In the genomic region with DNA sequence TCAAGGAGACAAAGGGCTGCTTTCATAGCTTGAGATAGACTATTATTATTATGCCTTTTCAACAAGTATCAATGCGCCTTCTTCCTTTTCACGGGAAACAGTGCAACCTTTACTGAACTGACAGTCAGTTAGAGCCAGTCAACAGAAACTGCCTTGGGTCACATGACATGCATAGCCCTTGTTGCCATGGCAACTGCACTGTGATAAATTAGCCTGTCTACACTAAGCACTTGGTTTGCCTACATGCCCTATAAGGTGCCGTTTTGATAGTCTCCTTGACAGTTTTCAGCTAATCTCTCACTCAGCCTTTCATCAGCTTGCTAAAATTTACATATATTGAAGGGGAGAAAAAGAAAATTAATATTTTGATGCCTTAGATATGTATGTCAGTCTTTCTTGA, we compare ENCODE assay signal across 10 mouse cellular contexts.
A peak's percentile ranks its signal among the peaks of the same experiment; 100 is the strongest.
DNase-seq lines count a peak whose midpoint lies in the region; ATAC-seq lines count a peak whose summit lies in the region.
"Had no signal": no experiment of that assay in that cellular context is flagged by ENCODE, and none has a peak within 500 bp of the region (broad histone marks: within the 10 kb centered on the region; RNA-seq: fewer than 3 reads in every experiment).

No protein-coding gene starts in this region.

- no peaks in the 10 kb centered on the region for H3K27me3 ChIP-seq in hindbrain, embryonic 15.5 days
- H3K27me3 ChIP-seq: limb, embryonic 13.5 days; stomach, embryonic 15.5 days had no signal

- no peaks in the 10 kb centered on the region for H3K9me3 ChIP-seq in hindbrain, embryonic 15.5 days
- H3K9me3 ChIP-seq: limb, embryonic 13.5 days; stomach, embryonic 15.5 days had no signal

- H3K27ac ChIP-seq in hindbrain, embryonic 15.5 days (replicated peaks): peak overlapping the region; percentile 63; the same call in 1 of the 2 replicates
- H3K27ac ChIP-seq: limb, embryonic 13.5 days; stomach, embryonic 15.5 days had no signal

- H3K9ac ChIP-seq in hindbrain, embryonic 15.5 days: no peak overlapping the region
- H3K9ac ChIP-seq: limb, embryonic 13.5 days; stomach, embryonic 15.5 days had no signal

- no peak overlapping the region for H3K4me3 ChIP-seq in hindbrain, embryonic 15.5 days
- H3K4me3 ChIP-seq: limb, embryonic 13.5 days; stomach, embryonic 15.5 days had no signal

- DNase-seq in adrenal gland, postnatal 14 days: peak; percentile 11
- no peak for DNase-seq in adrenal gland, adult 8-10 months
- DNase-seq in embryo, embryonic 10 days (ENCODE audit: low spot score): peak; percentile 92
- DNase-seq in neural tube, embryonic 10.5 days (ENCODE audit: extremely low spot score, low spot score): peak; percentile 61
- DNase-seq in ovary, postnatal 36 days (ENCODE audit: low spot score): no peak

- 12% methylated on average over 3 of the region's 3 CpGs for WGBS in hindbrain, embryonic 15.5 days

- ATAC-seq in hindbrain, embryonic 15.5 days (ENCODE audit: low FRiP score, low read depth): peak; percentile 97
- ATAC-seq in activated CD4-positive, CD25-positive, alpha-beta regulatory T cell, adult 4 months: no peak
- ATAC-seq in megakaryocyte, adult 5-6 weeks (ENCODE audit: poor library complexity, severe bottlenecking): no peak

- H3K4me2 ChIP-seq in hindbrain, embryonic 15.5 days: peak overlapping the region; percentile 19; the same call in 1 of the 2 replicates
- H3K4me2 ChIP-seq: limb, embryonic 13.5 days; stomach, embryonic 15.5 days had no signal

- peaks cover 12% of the 10 kb centered on the region for H3K4me1 ChIP-seq in hindbrain, embryonic 15.5 days (replicated peaks)
- H3K4me1 ChIP-seq: limb, embryonic 13.5 days; stomach, embryonic 15.5 days had no signal

- H3K36me3 ChIP-seq in hindbrain, embryonic 15.5 days: no peaks in the 10 kb centered on the region
- H3K36me3 ChIP-seq: limb, embryonic 13.5 days; stomach, embryonic 15.5 days had no signal

Comparison
In these comparisons a context has a peak if more than half of its experiments do, and no peak if none do; other contexts are left out.
1. DNase-seq: peak in adrenal gland, postnatal 14 days (single experiment), embryo, embryonic 10 days (single experiment) and neural tube, embryonic 10.5 days (single experiment); none in adrenal gland, adult 8-10 months (single experiment) and ovary, postnatal 36 days (single experiment).